22 mouse cellular contexts compared by ENCODE assay signal in the genomic region with DNA sequence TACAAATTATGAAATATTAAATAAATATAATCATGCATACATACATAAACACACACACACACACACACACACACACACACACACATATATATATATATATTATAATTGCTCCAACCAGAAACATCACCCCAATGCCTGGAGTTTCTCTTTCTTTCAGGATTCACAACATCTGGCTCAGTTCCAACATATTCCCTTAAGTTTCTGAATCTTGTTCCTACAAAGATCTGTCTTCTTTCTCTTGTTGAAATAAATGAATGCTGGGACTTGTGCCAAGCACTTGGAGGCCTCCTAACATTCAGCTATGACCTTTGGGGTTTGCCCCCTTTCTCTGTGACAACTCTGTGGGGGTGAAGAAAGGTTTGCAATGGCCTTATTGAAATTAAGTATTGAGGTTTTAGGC.
DNase-seq lines count a peak whose midpoint lies in the region; ATAC-seq and TF ChIP-seq lines count a peak whose summit lies in the region.
"Had no signal": no experiment of that assay in that cellular context is flagged by ENCODE, and none has a peak within 500 bp of the region (broad histone marks: within the 10 kb centered on the region; RNA-seq: fewer than 3 reads in every experiment).

No protein-coding gene starts in this region.

- H3K4me3 ChIP-seq in forebrain, embryonic 14.5 days (ENCODE audit: low read depth, low read length), result no peak overlapping the region
- no peak overlapping the region for H3K4me3 ChIP-seq in forebrain, embryonic 10.5 days
- H3K4me3 ChIP-seq in kidney, postnatal 0 days (replicated peaks; ENCODE audit: low read depth, low read length), result no peak overlapping the region
- no peak overlapping the region for H3K4me3 ChIP-seq in kidney, embryonic 15.5 days (replicated peaks)
- no peak overlapping the region for H3K4me3 ChIP-seq in midbrain, embryonic 14.5 days (replicated peaks; ENCODE audit: low read depth, low read length)
- no peak overlapping the region for H3K4me3 ChIP-seq in midbrain, embryonic 15.5 days
- H3K4me3 ChIP-seq: forebrain, embryonic 12.5 days; heart, adult 2 months; heart, embryonic 13.5 days; hindbrain, embryonic 12.5 days; megakaryocyte, embryonic 14.5 days had no signal

- H3K9ac ChIP-seq in forebrain, embryonic 14.5 days (ENCODE audit: low read length), result no peak overlapping the region
- no peak overlapping the region for H3K9ac ChIP-seq in kidney, postnatal 0 days (ENCODE audit: low read depth, low read length)
- H3K9ac ChIP-seq in kidney, embryonic 15.5 days, result no peak overlapping the region
- H3K9ac ChIP-seq in midbrain, embryonic 14.5 days (replicated peaks; ENCODE audit: low read length), result no peak overlapping the region
- H3K9ac ChIP-seq in midbrain, embryonic 15.5 days, result no peak overlapping the region
- H3K9ac ChIP-seq: forebrain, embryonic 12.5 days; heart, embryonic 13.5 days; hindbrain, embryonic 12.5 days had no signal

- no peak for TF ChIP-seq CTCF in kidney, postnatal 0 days (IDR thresholded peaks at IDR 0.05; ENCODE audit: low read depth)
- no peak for TF ChIP-seq CTCF in brain, embryonic 14.5 days (IDR thresholded peaks at IDR 0.05; ENCODE audit: borderline replicate concordance, extremely low read depth, insufficient read depth, insufficient read length)

- H3K4me1 ChIP-seq in forebrain, embryonic 14.5 days (ENCODE audit: control insufficient read depth, insufficient read depth, low read length), result no peaks in the 10 kb centered on the region
- peaks cover 8% of the 10 kb centered on the region for H3K4me1 ChIP-seq in forebrain, embryonic 10.5 days
- H3K4me1 ChIP-seq in kidney, postnatal 0 days (replicated peaks; ENCODE audit: insufficient read depth, low read length), result no peaks in the 10 kb centered on the region
- peaks cover 16% of the 10 kb centered on the region for H3K4me1 ChIP-seq in kidney, embryonic 15.5 days
- H3K4me1 ChIP-seq in midbrain, embryonic 14.5 days (ENCODE audit: control insufficient read depth, insufficient read depth, low read length), result no peaks in the 10 kb centered on the region
- H3K4me1 ChIP-seq in midbrain, embryonic 15.5 days, result no peaks in the 10 kb centered on the region
- H3K4me1 ChIP-seq: forebrain, embryonic 12.5 days; megakaryocyte, embryonic 14.5 days had no signal

- ATAC-seq in forebrain, embryonic 14.5 days, result no peak
- no peak for ATAC-seq in kidney, postnatal 0 days (replicated peaks; ENCODE audit: low FRiP score, low read depth)
- ATAC-seq in kidney, embryonic 15.5 days (replicated peaks; ENCODE audit: low FRiP score), result no peak
- no peak for ATAC-seq in midbrain, embryonic 14.5 days (ENCODE audit: low FRiP score, low TSS enrichment)
- no peak for ATAC-seq in midbrain, embryonic 15.5 days (replicated peaks)
- ATAC-seq: CD4-positive, CD25-positive, alpha-beta regulatory T cell, adult 4 months; midbrain, embryonic 16.5 days had no signal

- no peaks in the 10 kb centered on the region for H3K36me3 ChIP-seq in forebrain, embryonic 14.5 days (ENCODE audit: control insufficient read depth, insufficient read depth, low read length)
- no peaks in the 10 kb centered on the region for H3K36me3 ChIP-seq in forebrain, embryonic 10.5 days (replicated peaks)
- H3K36me3 ChIP-seq in kidney, postnatal 0 days (ENCODE audit: insufficient read depth, low read length), result no peaks in the 10 kb centered on the region
- no peaks in the 10 kb centered on the region for H3K36me3 ChIP-seq in kidney, embryonic 15.5 days
- H3K36me3 ChIP-seq in midbrain, embryonic 14.5 days (ENCODE audit: control insufficient read depth, insufficient read depth, low read length), result no peaks in the 10 kb centered on the region
- H3K36me3 ChIP-seq in midbrain, embryonic 15.5 days (replicated peaks), result no peaks in the 10 kb centered on the region
- H3K36me3 ChIP-seq: forebrain, embryonic 12.5 days; heart, embryonic 13.5 days; hindbrain, embryonic 12.5 days had no signal

- no peak overlapping the region for H3K4me2 ChIP-seq in forebrain, embryonic 14.5 days (ENCODE audit: low read length)
- H3K4me2 ChIP-seq in kidney, postnatal 0 days (ENCODE audit: low read length), result no peak overlapping the region
- H3K4me2 ChIP-seq in kidney, embryonic 15.5 days, result no peak overlapping the region
- no peak overlapping the region for H3K4me2 ChIP-seq in midbrain, embryonic 14.5 days (ENCODE audit: low read length)
- H3K4me2 ChIP-seq in midbrain, embryonic 15.5 days, result no peak overlapping the region
- H3K4me2 ChIP-seq: forebrain, embryonic 12.5 days; heart, embryonic 13.5 days; hindbrain, embryonic 12.5 days had no signal

- no peaks in the 10 kb centered on the region for H3K9me3 ChIP-seq in forebrain, embryonic 14.5 days (replicated peaks; ENCODE audit: control insufficient read depth, low read length)
- no peaks in the 10 kb centered on the region for H3K9me3 ChIP-seq in forebrain, embryonic 10.5 days
- H3K9me3 ChIP-seq in kidney, postnatal 0 days (replicated peaks; ENCODE audit: low read length), result no peaks in the 10 kb centered on the region
- H3K9me3 ChIP-seq in kidney, embryonic 15.5 days (replicated peaks), result no peaks in the 10 kb centered on the region
- H3K9me3 ChIP-seq in midbrain, embryonic 14.5 days (ENCODE audit: control insufficient read depth, low read length), result no peaks in the 10 kb centered on the region
- no peaks in the 10 kb centered on the region for H3K9me3 ChIP-seq in midbrain, embryonic 15.5 days
- H3K9me3 ChIP-seq: forebrain, embryonic 12.5 days; heart, embryonic 13.5 days; hindbrain, embryonic 12.5 days had no signal

- no peak overlapping the region for H3K27ac ChIP-seq in forebrain, embryonic 14.5 days (ENCODE audit: low read depth, low read length)
- no peak overlapping the region for H3K27ac ChIP-seq in forebrain, embryonic 10.5 days
- H3K27ac ChIP-seq in kidney, postnatal 0 days, result no peak overlapping the region
- H3K27ac ChIP-seq in kidney, embryonic 15.5 days, result no peak overlapping the region
- no peak overlapping the region for H3K27ac ChIP-seq in midbrain, embryonic 14.5 days (replicated peaks; ENCODE audit: low read depth, low read length)
- H3K27ac ChIP-seq in midbrain, embryonic 15.5 days, result no peak overlapping the region
- H3K27ac ChIP-seq: forebrain, embryonic 12.5 days; heart, adult 2 months; heart, embryonic 13.5 days; hindbrain, embryonic 12.5 days had no signal

- H3K27me3 ChIP-seq in forebrain, embryonic 14.5 days (replicated peaks; ENCODE audit: control insufficient read depth, insufficient read depth, low read length), result no peaks in the 10 kb centered on the region
- H3K27me3 ChIP-seq in forebrain, embryonic 10.5 days (ENCODE audit: poor library complexity, severe bottlenecking), result no peaks in the 10 kb centered on the region
- H3K27me3 ChIP-seq in kidney, postnatal 0 days (ENCODE audit: insufficient read depth, low read length), result no peaks in the 10 kb centered on the region
- H3K27me3 ChIP-seq in kidney, embryonic 15.5 days, result no peaks in the 10 kb centered on the region
- no peaks in the 10 kb centered on the region for H3K27me3 ChIP-seq in midbrain, embryonic 14.5 days (ENCODE audit: control insufficient read depth, insufficient read depth, low read length)
- H3K27me3 ChIP-seq in midbrain, embryonic 15.5 days (replicated peaks), result no peaks in the 10 kb centered on the region
- H3K27me3 ChIP-seq: forebrain, embryonic 12.5 days; heart, embryonic 13.5 days; hindbrain, embryonic 12.5 days; megakaryocyte, embryonic 14.5 days had no signal

- no peak for TF ChIP-seq POLR2A in brain, embryonic 14.5 days (IDR thresholded peaks at IDR 0.05; ENCODE audit: borderline replicate concordance, extremely low read depth, insufficient read depth, insufficient read length, poor library complexity, severe bottlenecking)

- peak; percentile 4 for DNase-seq in forebrain, embryonic 14.5 days (ENCODE audit: low spot score)
- no peak for DNase-seq in forebrain, embryonic 10.5 days (ENCODE audit: extremely low spot score, low spot score)
- DNase-seq in kidney, postnatal 0 days (ENCODE audit: low spot score), result peak; percentile 54
- DNase-seq in midbrain, embryonic 14.5 days, result peak; percentile 13
- peak; percentile 23 for DNase-seq in brain, embryonic 14.5 days (ENCODE audit: low read depth)
- DNase-seq: cerebellum, adult 11-12 months; cerebellum, postnatal 10 days; gastrocnemius, postnatal 36 days; heart, adult 2 months; heart, postnatal 14 days; left cerebral cortex, postnatal 4 days; lung, postnatal 10 days; thymus, adult 2 months; thymus, postnatal 4 days had no signal
